Mouse (Mus musculus) kidney, adult 2 months (tissue): Measurements from ENCODE around the gene Lgi2.

ENCODE experiments used
- CTCF ChIP-seq: fragments of 200-500 bp; conservative IDR thresholded peaks from 2 replicates; pipeline ENCODE4 v1.5.1; 2011; ENCODE audit warnings: low read depth, mild to moderate bottlenecking, control low read depth, low read length, moderate library complexity, mixed read lengths; ENCODE audit not compliant: insufficient read depth, insufficient read length
- POLR2A ChIP-seq: fragments of 200-500 bp; IDR thresholded peaks from one replicate; pipeline ENCODE4 v1.6.1; 2011; ENCODE audit warnings: low read depth, low read length, control low read depth

DNA sequence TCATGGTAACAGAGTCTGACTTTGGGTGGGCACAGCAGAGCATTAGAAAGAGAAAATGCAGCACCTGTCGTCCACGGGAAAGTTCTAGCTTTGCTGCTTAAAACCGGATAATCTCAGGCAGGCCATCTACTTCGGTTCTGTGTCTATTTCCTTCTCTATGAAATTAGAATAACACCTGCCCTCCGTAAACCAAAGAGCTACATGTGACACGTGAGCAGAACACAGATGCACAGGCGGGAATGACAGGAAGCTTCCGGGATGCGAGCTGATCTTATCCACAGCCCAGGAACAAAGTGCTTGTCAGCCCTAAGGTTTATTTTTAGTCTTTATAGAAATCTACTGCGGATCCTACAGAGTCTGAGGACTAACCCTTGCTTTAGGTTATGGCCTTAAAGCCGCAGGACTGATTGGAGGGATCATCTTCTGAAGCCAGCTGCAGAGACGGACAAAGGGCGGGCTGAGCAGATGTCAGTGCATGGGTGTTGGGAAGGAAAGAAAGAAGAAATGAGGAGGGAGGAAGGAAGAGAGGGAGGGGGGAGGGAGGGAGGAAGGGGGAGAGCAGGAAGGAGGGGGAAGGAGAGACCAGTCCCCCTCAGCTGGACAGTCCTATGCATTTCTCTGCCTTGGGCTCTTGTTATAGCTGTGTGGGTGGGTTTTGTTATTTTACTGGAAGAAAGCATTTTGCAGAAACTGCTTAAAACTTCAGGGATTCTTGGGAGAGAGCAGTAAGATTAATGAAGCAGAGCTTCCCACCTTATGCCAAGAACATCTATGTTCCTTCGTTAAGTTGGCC lies 31.3 kb downstream of the Lgi2 start:
- TF ChIP-seq CTCF: no peak
- TF ChIP-seq POLR2A: no peak
